Mouse (Mus musculus) erythroblast, embryonic 14.5 days (primary cell): ENCODE measurements around the gene Rasa3.

Experiments
- GATA1 ChIP-seq: IDR thresholded peaks from 2 replicates; pipeline ENCODE4 v1.6.1; 2012; ENCODE audit warnings: low read length, inconsistent platforms, mixed read lengths
- TAL1 ChIP-seq: IDR thresholded peaks from 3 replicates; pipeline ENCODE4 v1.6.1; 2012; ENCODE audit warnings: low read length, inconsistent platforms, mixed read lengths

GRCm38 (mm10) chr8:13654350-13655032, 22.9 kb downstream of the Rasa3 start:
- TF ChIP-seq TAL1, result no peak
- no peak for TF ChIP-seq GATA1
